In genomic region chr6:115702901-115703300, GRCm38 (mm10) we compare ENCODE assay signal across 23 mouse cellular contexts. TPM values are rescaled to one million over a fixed set of nuclear protein-coding genes. Genes with fewer than 3 reads are reported as not detected.
A peak's percentile ranks its signal among the peaks of the same experiment; 100 is the strongest.
DNase-seq lines count a peak whose midpoint lies in the region; ATAC-seq and TF ChIP-seq lines count a peak whose summit lies in the region.
"Had no signal": no experiment of that assay in that cellular context is flagged by ENCODE, and none has a peak within 500 bp of the region (broad histone marks: within the 10 kb centered on the region; RNA-seq: fewer than 3 reads in every experiment).

No protein-coding gene starts in this region.

- no peak overlapping the region for H3K4me2 ChIP-seq in intestine, postnatal 0 days (replicated peaks; ENCODE audit: low read depth)
- H3K4me2 ChIP-seq in intestine, embryonic 16.5 days (ENCODE audit: low read depth, low read length), result no peak overlapping the region
- no peak overlapping the region for H3K4me2 ChIP-seq in lung, embryonic 14.5 days
- H3K4me2 ChIP-seq: heart, embryonic 12.5 days; hindbrain, embryonic 12.5 days; liver, embryonic 15.5 days had no signal

- no peak overlapping the region for H3K4me3 ChIP-seq in intestine, postnatal 0 days (ENCODE audit: low read depth, low read length)
- no peak overlapping the region for H3K4me3 ChIP-seq in intestine, embryonic 16.5 days (ENCODE audit: low read length)
- H3K4me3 ChIP-seq in lung, embryonic 14.5 days (ENCODE audit: low read depth, low read length), result no peak overlapping the region
- H3K4me3 ChIP-seq in forebrain, embryonic 10.5 days, result no peak overlapping the region
- H3K4me3 ChIP-seq: heart, embryonic 12.5 days; hindbrain, embryonic 12.5 days; limb, embryonic 10.5 days; liver, embryonic 15.5 days had no signal

- peaks cover 4% of the 10 kb centered on the region; the same call in 1 of the 2 replicates for H3K4me1 ChIP-seq in intestine, postnatal 0 days (replicated peaks; ENCODE audit: control insufficient read depth, insufficient read depth, low read length)
- H3K4me1 ChIP-seq in intestine, embryonic 16.5 days (ENCODE audit: control insufficient read depth, insufficient read depth, low read length), result 0 out of 2 replicates have a peak, but pooled peaks cover 3% of the 10 kb centered on the region
- H3K4me1 ChIP-seq in lung, embryonic 14.5 days (ENCODE audit: insufficient read depth), result no peaks in the 10 kb centered on the region
- peaks cover 3% of the 10 kb centered on the region for H3K4me1 ChIP-seq in forebrain, embryonic 10.5 days
- H3K4me1 ChIP-seq: limb, embryonic 10.5 days; liver, embryonic 15.5 days had no signal

- no peak overlapping the region for H3K27ac ChIP-seq in intestine, postnatal 0 days (ENCODE audit: low read depth, low read length)
- H3K27ac ChIP-seq in intestine, embryonic 16.5 days (ENCODE audit: low read length), result no peak overlapping the region
- H3K27ac ChIP-seq in lung, embryonic 14.5 days (ENCODE audit: low read depth), result no peak overlapping the region
- H3K27ac ChIP-seq in forebrain, embryonic 10.5 days, result no peak overlapping the region
- H3K27ac ChIP-seq: hindbrain, embryonic 12.5 days; limb, embryonic 10.5 days; liver, embryonic 15.5 days had no signal

- DNase-seq in lung, embryonic 14.5 days, result peak; percentile 13
- no peak for DNase-seq in lung, postnatal 14 days
- DNase-seq in 416B (ENCODE audit: low read depth), result peak; percentile 45
- DNase-seq in kidney, postnatal 14 days, result peak; percentile 46
- DNase-seq in forebrain, embryonic 10.5 days (ENCODE audit: extremely low spot score, low spot score), result no peak
- DNase-seq: cerebellum, adult 11-12 months; cerebellum, postnatal 10 days; forebrain, postnatal 0 days; gastrocnemius, postnatal 14 days; heart, adult 18-20 months; heart, postnatal 10 days; liver; right cerebral cortex, adult 18-20 months; right cerebral cortex, postnatal 4 days; thymus, postnatal 14 days had no signal

- no peak for ATAC-seq in intestine, postnatal 0 days
- ATAC-seq in intestine, embryonic 16.5 days, result no peak
- ATAC-seq in lung, embryonic 14.5 days (ENCODE audit: insufficient read depth), result no peak
- ATAC-seq in granulocyte monocyte progenitor cell, adult 5-6 weeks (replicated peaks; ENCODE audit: poor library complexity, severe bottlenecking), result no peak
- ATAC-seq: forebrain, postnatal 0 days had no signal

- TF ChIP-seq CTCF in intestine, postnatal 0 days (IDR thresholded peaks at IDR 0.05; ENCODE audit: low read depth), result 0 out of 2 replicates have a peak, but pooled peaks have one; percentile 2
- TF ChIP-seq CTCF in lung, embryonic 14.5 days (IDR thresholded peaks at IDR 0.05; ENCODE audit: low read depth), result no peak

- H3K36me3 ChIP-seq in intestine, postnatal 0 days (ENCODE audit: control insufficient read depth, insufficient read depth), result no peaks in the 10 kb centered on the region
- H3K36me3 ChIP-seq in intestine, embryonic 16.5 days (ENCODE audit: control insufficient read depth, insufficient read depth, low read length), result no peaks in the 10 kb centered on the region
- no peaks in the 10 kb centered on the region for H3K36me3 ChIP-seq in lung, embryonic 14.5 days (ENCODE audit: insufficient read depth)
- H3K36me3 ChIP-seq in forebrain, embryonic 10.5 days (replicated peaks), result no peaks in the 10 kb centered on the region
- H3K36me3 ChIP-seq: heart, embryonic 12.5 days; hindbrain, embryonic 12.5 days; limb, embryonic 10.5 days; liver, embryonic 15.5 days had no signal

- no peak overlapping the region for H3K9ac ChIP-seq in intestine, postnatal 0 days (ENCODE audit: low read depth, low read length)
- no peak overlapping the region for H3K9ac ChIP-seq in intestine, embryonic 16.5 days (ENCODE audit: low read depth, low read length)
- H3K9ac ChIP-seq in lung, embryonic 14.5 days, result no peak overlapping the region
- H3K9ac ChIP-seq: forebrain, postnatal 0 days; heart, embryonic 12.5 days; hindbrain, embryonic 12.5 days; liver, embryonic 15.5 days had no signal

- H3K9me3 ChIP-seq in intestine, postnatal 0 days (ENCODE audit: control insufficient read depth), result no peaks in the 10 kb centered on the region
- no peaks in the 10 kb centered on the region for H3K9me3 ChIP-seq in intestine, embryonic 16.5 days (ENCODE audit: control insufficient read depth, low read length)
- no peaks in the 10 kb centered on the region; the same call in 1 of the 2 replicates for H3K9me3 ChIP-seq in lung, embryonic 14.5 days (ENCODE audit: low read depth, low read length)
- H3K9me3 ChIP-seq in forebrain, embryonic 10.5 days, result no peaks in the 10 kb centered on the region
- H3K9me3 ChIP-seq: heart, embryonic 12.5 days; hindbrain, embryonic 12.5 days; limb, embryonic 10.5 days; liver, embryonic 15.5 days had no signal

- H3K27me3 ChIP-seq in intestine, postnatal 0 days (replicated peaks; ENCODE audit: control insufficient read depth, insufficient read depth, low read length), result no peaks in the 10 kb centered on the region
- H3K27me3 ChIP-seq in intestine, embryonic 16.5 days (replicated peaks; ENCODE audit: control insufficient read depth, insufficient read depth, low read length), result no peaks in the 10 kb centered on the region
- H3K27me3 ChIP-seq in lung, embryonic 14.5 days (ENCODE audit: insufficient read depth, low read length), result no peaks in the 10 kb centered on the region
- H3K27me3 ChIP-seq in forebrain, embryonic 10.5 days (ENCODE audit: poor library complexity, severe bottlenecking), result no peaks in the 10 kb centered on the region
- H3K27me3 ChIP-seq: CH12.LX; heart, embryonic 12.5 days; hindbrain, embryonic 12.5 days; liver, embryonic 15.5 days had no signal

- 75% methylated on average over 5 of the region's 5 CpGs for WGBS in intestine, postnatal 0 days
- WGBS in intestine, embryonic 16.5 days, result 86% methylated on average over 5 of the region's 5 CpGs
- 72% methylated on average over 5 of the region's 5 CpGs for WGBS in lung, embryonic 14.5 days
- 83% methylated on average over 5 of the region's 5 CpGs for WGBS in forebrain, embryonic 10.5 days

RNA-seq across cellular contexts. Expression of gene Raf1, which starts 26.5 kb away (rescaled TPM):
- 64.9 and 66.4 TPM in 2 replicates for polyA plus RNA-seq in intestine, postnatal 0 days (2015; fragmentation: Nextera tagmentation; extraction: Ambion mirVana)
- 71.4 and 75.4 TPM in 2 replicates for polyA plus RNA-seq in intestine, embryonic 16.5 days (2015; fragmentation: Nextera tagmentation; extraction: Ambion mirVana)
- 121 and 122 TPM in 2 replicates for polyA plus RNA-seq in lung, embryonic 14.5 days (2014; fragmentation: Nextera tagmentation; extraction: Ambion mirVana)
- polyA plus RNA-seq in forebrain, embryonic 10.5 days (2016; fragmentation: Nextera tagmentation; extraction: Ambion mirVana), result 119 and 121 TPM in 2 replicates
- total RNA-seq in granulocyte monocyte progenitor cell, adult 5-6 weeks (2014; fragmentation: Nextera tagmentation), result 116 and 120 TPM in 2 replicates
- total RNA-seq in granulocyte monocyte progenitor cell, adult 5-6 weeks (2017), result 60.2 and 65.5 TPM in 2 replicates

RNA-seq across cellular contexts. Expression of gene Tmem40, which starts 59.3 kb away (rescaled TPM):
- polyA plus RNA-seq in intestine, postnatal 0 days (2015; fragmentation: Nextera tagmentation; extraction: Ambion mirVana), result 0.17 and 0.43 TPM in 2 replicates
- 0.70 and 1.5 TPM in 2 replicates for polyA plus RNA-seq in intestine, embryonic 16.5 days (2015; fragmentation: Nextera tagmentation; extraction: Ambion mirVana)
- 2.2 and 2.4 TPM in 2 replicates for polyA plus RNA-seq in lung, embryonic 14.5 days (2014; fragmentation: Nextera tagmentation; extraction: Ambion mirVana)
- polyA plus RNA-seq in forebrain, embryonic 10.5 days (2016; fragmentation: Nextera tagmentation; extraction: Ambion mirVana), result 0.97 and 1.5 TPM in 2 replicates
- 11.4 and 12.3 TPM in 2 replicates for total RNA-seq in granulocyte monocyte progenitor cell, adult 5-6 weeks (2014; fragmentation: Nextera tagmentation)
- total RNA-seq in granulocyte monocyte progenitor cell, adult 5-6 weeks (2017), result 17.4 and 25.3 TPM in 2 replicates
- total RNA-seq: CH12.LX had no signal

Comparison
In these comparisons a context has a peak if more than half of its experiments do, and no peak if none do; other contexts are left out.
1. DNase-seq: peak in lung, embryonic 14.5 days (single experiment), 416B (single experiment) and kidney, postnatal 14 days (single experiment); none in lung, postnatal 14 days (single experiment) and forebrain, embryonic 10.5 days (single experiment).